Mouse (Mus musculus): ENCODE data around the gene Sptlc2. TPM values are rescaled to one million over a fixed set of nuclear protein-coding genes. Genes with fewer than 3 reads are reported as not detected.

The Sptlc2 gene
- polyA plus RNA-seq, 2 experiments, result 8.0 to 28.2 TPM

DNA sequence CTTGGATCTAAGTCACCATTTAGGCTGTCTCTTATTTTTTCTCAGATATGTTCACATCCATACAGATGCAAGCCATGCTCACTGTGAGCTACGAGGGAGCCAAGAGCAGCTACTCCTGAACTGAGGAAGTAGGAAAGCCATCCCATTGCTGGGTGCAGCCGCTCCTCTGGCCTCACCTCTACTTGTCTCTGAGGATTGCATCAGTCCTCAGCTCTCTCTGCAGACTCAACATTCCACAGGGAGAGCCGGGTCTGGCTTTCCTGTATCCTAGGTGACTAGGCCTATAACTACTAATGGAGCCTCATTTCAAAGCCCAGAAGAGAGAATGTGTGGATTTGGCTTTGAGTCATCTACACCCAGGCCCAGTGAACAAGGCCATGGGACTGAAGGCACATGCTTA, 17.6 kb upstream of the Sptlc2 start:
- H3K27ac ChIP-seq, result no peak overlapping the region
- ATAC-seq (ENCODE audit: insufficient read depth), result no peak

DNA sequence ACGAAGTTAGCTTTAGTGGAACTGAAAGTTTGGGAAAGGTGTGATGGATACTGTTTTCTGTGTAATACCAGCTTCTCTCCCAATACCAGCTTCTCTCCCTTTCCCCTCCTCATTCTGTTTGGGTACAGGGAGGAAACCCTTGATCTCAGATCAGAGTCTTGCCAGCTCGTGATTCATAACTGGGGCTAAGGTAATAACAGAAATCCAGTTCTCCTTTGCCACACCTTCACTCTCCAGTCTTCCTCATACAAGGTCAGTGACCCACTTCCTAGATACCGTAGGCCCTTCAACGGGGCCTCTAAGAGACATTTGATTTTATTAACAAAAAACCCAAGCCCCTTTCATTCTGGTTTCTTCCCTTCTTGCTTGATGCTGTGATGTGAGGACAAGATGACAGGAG, 17.0 kb upstream of the Sptlc2 start:
- Histone ChIP-seq H3K9ac (replicated peaks) (no peak overlapping the region), H3K9me3 (ENCODE audit: control insufficient read depth, low read length) (no peaks in the 10 kb centered on the region), H3K4me3 (ENCODE audit: insufficient read depth in 1 of 2, low read depth in 2 of 2, low read length in 2 of 2) (no peak overlapping the region), H3K27me3 (ENCODE audit: control insufficient read depth, insufficient read depth, low read length) (no peaks in the 10 kb centered on the region), H3K36me3 (replicated peaks; ENCODE audit: control insufficient read depth, insufficient read depth, low read depth) (no peaks in the 10 kb centered on the region), H3K4me2 (ENCODE audit: low read depth) (no peak overlapping the region), H3K27ac (no peak overlapping the region), H3K4me1 (replicated peaks; ENCODE audit: control insufficient read depth in 2 of 2, insufficient read depth in 2 of 2, low read length in 1 of 2) (peaks cover 0 to 4% of the 10 kb centered on the region in 2 experiments; a peak in 2 of 4 replicates)
- ATAC-seq (ENCODE audit: insufficient read depth) (no peak), DNase-seq (ENCODE audit: low read depth in 3 of 3, low spot score in 3 of 3) (no peak)
- TF ChIP-seq CTCF (IDR thresholded peaks at IDR 0.05; ENCODE audit: low read depth), result no peak
- TF ChIP-seq EP300 (IDR thresholded peaks at IDR 0.05; ENCODE audit: low read depth), result no peak
- WGBS (ENCODE audit: insufficient replicate concordance), result 58% methylated on average over 4 of the region's 4 CpGs

More for the DNA sequence above, 17.6 kb upstream of the Sptlc2 start:
- peaks cover 0 to 4% of the 10 kb centered on the region in 2 experiments; a peak in 2 of 4 replicates for H3K4me1 ChIP-seq (replicated peaks; ENCODE audit: control insufficient read depth in 2 of 2, insufficient read depth in 2 of 2, low read length in 1 of 2)
- no peak overlapping the region for H3K4me3 ChIP-seq (ENCODE audit: insufficient read depth in 1 of 2, low read depth in 2 of 2, low read length in 2 of 2)
- no peak for TF ChIP-seq CTCF (IDR thresholded peaks at IDR 0.05; ENCODE audit: low read depth)
- no peak for TF ChIP-seq EP300 (IDR thresholded peaks at IDR 0.05; ENCODE audit: low read depth)
- WGBS (ENCODE audit: insufficient replicate concordance), result 57% methylated on average over 3 of the region's 3 CpGs
- H3K27me3 ChIP-seq (ENCODE audit: control insufficient read depth, insufficient read depth, low read length), result no peaks in the 10 kb centered on the region
- H3K9ac ChIP-seq (replicated peaks), result no peak overlapping the region
- H3K36me3 ChIP-seq (replicated peaks; ENCODE audit: control insufficient read depth, insufficient read depth, low read depth), result no peaks in the 10 kb centered on the region
- H3K9me3 ChIP-seq (ENCODE audit: control insufficient read depth, low read length), result no peaks in the 10 kb centered on the region
- no peak overlapping the region for H3K4me2 ChIP-seq (ENCODE audit: low read depth)
- no peak for DNase-seq (ENCODE audit: low read depth in 3 of 3, low spot score in 3 of 3)

DNA sequence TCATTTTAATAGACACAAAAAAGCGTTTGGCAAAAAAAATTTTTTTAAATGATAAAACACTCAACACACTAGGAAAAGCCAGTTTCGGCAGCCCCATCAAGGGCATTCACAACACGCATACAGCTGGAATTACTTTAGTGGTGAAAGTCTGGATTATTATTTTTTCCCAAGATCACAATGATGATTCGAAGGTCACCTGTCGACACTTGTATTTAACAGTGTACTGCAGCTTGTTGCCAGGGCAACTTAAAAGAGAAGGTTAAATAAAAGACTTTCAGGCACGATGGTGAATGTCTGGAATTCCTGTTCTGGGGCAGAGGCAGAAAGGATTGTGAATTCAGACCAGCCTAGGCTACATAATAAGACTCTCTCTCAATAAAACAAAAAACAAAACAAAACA, 13.7 kb upstream of the Sptlc2 start:
- DNase-seq (ENCODE audit: low read depth in 3 of 3, low spot score in 3 of 3) (no peak), ATAC-seq (ENCODE audit: insufficient read depth) (no peak)
- Histone ChIP-seq H3K27ac (no peak overlapping the region), H3K9me3 (ENCODE audit: control insufficient read depth, low read length) (no peaks in the 10 kb centered on the region), H3K4me3 (ENCODE audit: insufficient read depth in 1 of 2, low read depth in 2 of 2, low read length in 2 of 2) (no peak overlapping the region), H3K27me3 (ENCODE audit: control insufficient read depth, insufficient read depth, low read length) (no peaks in the 10 kb centered on the region), H3K36me3 (replicated peaks; ENCODE audit: control insufficient read depth, insufficient read depth, low read depth) (no peaks in the 10 kb centered on the region), H3K4me1 (replicated peaks; ENCODE audit: control insufficient read depth in 2 of 2, insufficient read depth in 2 of 2, low read length in 1 of 2) (0 out of 4 replicates have a peak, but pooled peaks cover 0 to 4% of the 10 kb centered on the region in 2 experiments), H3K4me2 (ENCODE audit: low read depth) (no peak overlapping the region), H3K9ac (replicated peaks) (no peak overlapping the region)
- WGBS (ENCODE audit: insufficient replicate concordance), result 69% methylated on average over 6 of the region's 6 CpGs
- TF ChIP-seq CTCF (IDR thresholded peaks at IDR 0.05; ENCODE audit: low read depth), result no peak
- no peak for TF ChIP-seq EP300 (IDR thresholded peaks at IDR 0.05; ENCODE audit: low read depth)

DNA sequence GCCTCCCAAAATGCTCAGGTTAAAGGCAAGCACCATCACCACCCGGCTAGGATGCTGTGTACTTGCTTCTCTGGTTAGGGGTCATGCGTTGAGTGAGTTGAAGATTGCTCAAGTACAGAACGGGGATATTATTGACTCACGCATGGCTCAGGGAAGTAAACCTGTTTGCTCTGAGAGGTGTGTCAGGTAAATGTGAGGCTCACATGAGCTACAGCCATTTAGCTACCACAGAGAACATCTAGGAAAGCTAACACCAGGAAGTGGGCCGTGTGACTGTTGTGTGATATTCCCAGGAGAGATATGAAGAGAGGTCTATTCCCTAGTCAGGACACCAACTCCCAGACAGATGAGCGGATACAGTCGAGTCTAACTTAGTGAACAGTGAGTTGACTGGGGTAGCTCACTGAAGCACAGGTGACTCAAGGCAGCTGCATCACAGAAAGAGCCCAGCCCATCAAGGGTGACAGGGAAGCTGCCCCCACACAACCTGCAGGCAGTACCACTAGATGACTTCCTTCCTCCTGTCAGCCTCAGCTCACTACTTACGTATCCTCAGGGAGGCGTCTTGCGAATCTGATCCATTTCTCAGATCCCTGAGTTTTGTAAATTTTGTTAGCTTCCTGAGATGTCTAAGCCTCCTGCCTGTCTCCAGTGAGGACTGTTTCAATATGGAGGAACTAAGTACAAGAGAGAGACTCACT, 11.1 kb upstream of the Sptlc2 start:
- no peak overlapping the region for H3K9ac ChIP-seq (replicated peaks)
- H3K4me2 ChIP-seq (ENCODE audit: low read depth), result no peak overlapping the region
- H3K36me3 ChIP-seq (replicated peaks; ENCODE audit: control insufficient read depth, insufficient read depth, low read depth), result no peaks in the 10 kb centered on the region
- no peak overlapping the region for H3K4me3 ChIP-seq (ENCODE audit: insufficient read depth in 1 of 2, low read depth in 2 of 2, low read length in 2 of 2)
- H3K27me3 ChIP-seq (ENCODE audit: control insufficient read depth, insufficient read depth, low read length), result no peaks in the 10 kb centered on the region
- H3K9me3 ChIP-seq (ENCODE audit: control insufficient read depth, low read length), result no peaks in the 10 kb centered on the region
- no peak overlapping the region for H3K27ac ChIP-seq
- H3K4me1 ChIP-seq (replicated peaks; ENCODE audit: control insufficient read depth in 2 of 2, insufficient read depth in 2 of 2, low read length in 1 of 2), result 0 out of 4 replicates have a peak, but pooled peaks cover 0 to 4% of the 10 kb centered on the region in 2 experiments
- no peak for ATAC-seq (ENCODE audit: insufficient read depth)
- WGBS (ENCODE audit: insufficient replicate concordance), result 51% methylated on average over 10 of the region's 10 CpGs
- TF ChIP-seq CTCF (IDR thresholded peaks at IDR 0.05; ENCODE audit: low read depth) (no peak), EP300 (IDR thresholded peaks at IDR 0.05; ENCODE audit: low read depth) (no peak)
- no peak for DNase-seq (ENCODE audit: low read depth in 3 of 3, low spot score in 3 of 3)

DNA sequence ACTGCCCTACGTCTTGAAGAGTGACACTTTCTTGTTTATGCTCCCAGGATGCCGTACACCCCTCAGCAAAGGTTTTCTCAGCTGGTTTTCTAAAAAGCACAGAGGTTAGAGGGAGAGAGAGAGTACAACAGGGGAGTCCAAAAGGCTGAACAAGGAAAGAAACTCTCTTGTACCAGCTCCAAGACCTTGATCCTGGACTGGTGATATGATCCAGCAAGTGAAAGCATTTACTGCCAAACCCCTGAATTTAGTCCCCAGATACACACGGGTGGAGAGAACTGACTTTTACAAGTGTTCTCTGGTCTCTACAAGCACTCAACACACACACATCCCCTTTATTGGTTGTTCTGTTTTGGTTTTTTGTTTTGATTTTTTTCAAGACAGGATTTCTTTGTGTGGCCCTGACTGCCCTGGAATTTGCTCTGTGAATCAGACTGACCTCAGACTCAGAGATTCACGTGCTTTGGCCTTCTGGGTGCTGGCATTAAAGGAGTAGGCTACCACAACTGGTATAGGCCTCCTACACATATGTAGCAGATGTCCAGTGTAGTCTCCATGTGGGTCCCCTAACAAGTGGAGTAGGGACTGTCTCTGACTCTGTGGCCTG, 9.8 kb upstream of the Sptlc2 start:
- Histone ChIP-seq H3K27me3 (ENCODE audit: control insufficient read depth, insufficient read depth, low read length) (no peaks in the 10 kb centered on the region), H3K4me3 (ENCODE audit: insufficient read depth in 1 of 2, low read depth in 2 of 2, low read length in 2 of 2) (no peak overlapping the region), H3K27ac (no peak overlapping the region), H3K9ac (replicated peaks) (no peak overlapping the region), H3K36me3 (replicated peaks; ENCODE audit: control insufficient read depth, insufficient read depth, low read depth) (no peaks in the 10 kb centered on the region), H3K4me1 (replicated peaks; ENCODE audit: control insufficient read depth in 2 of 2, insufficient read depth in 2 of 2, low read length in 1 of 2) (peaks cover 0 to 6% of the 10 kb centered on the region in 2 experiments; a peak in 2 of 4 replicates), H3K4me2 (ENCODE audit: low read depth) (no peak overlapping the region), H3K9me3 (ENCODE audit: control insufficient read depth, low read length) (no peaks in the 10 kb centered on the region)
- TF ChIP-seq CTCF (IDR thresholded peaks at IDR 0.05; ENCODE audit: low read depth) (no peak), EP300 (IDR thresholded peaks at IDR 0.05; ENCODE audit: low read depth) (no peak)
- DNase-seq (ENCODE audit: low read depth in 3 of 3, low spot score in 3 of 3) (no peak), ATAC-seq (ENCODE audit: insufficient read depth) (no peak)
- WGBS (ENCODE audit: insufficient replicate concordance), result 66% methylated on average over 4 of the region's 4 CpGs
